Mouse (Mus musculus) heart, adult 2 months (tissue): Measurements from ENCODE around the gene Zfp654.

Experiments
- CTCF ChIP-seq: fragments of 200-600 bp; IDR thresholded peaks from 2 replicates; pipeline ENCODE4 v1.8.1; 2022; ENCODE audit warnings: antibody characterized with exemption, mild to moderate bottlenecking, moderate library complexity
- EP300 ChIP-seq: fragments of 200-500 bp; IDR thresholded peaks from 2 replicates; pipeline ENCODE4 v1.6.1; 2011; ENCODE audit warnings: low read depth, low read length, control low read depth; ENCODE audit not compliant: insufficient read depth
- POLR2A ChIP-seq: fragments of 200-500 bp; IDR thresholded peaks from 2 replicates; pipeline ENCODE4 v1.6.1; 2011; ENCODE audit warnings: mild to moderate bottlenecking, low read depth, low read length, control low read depth; ENCODE audit not compliant: insufficient read depth

DNA sequence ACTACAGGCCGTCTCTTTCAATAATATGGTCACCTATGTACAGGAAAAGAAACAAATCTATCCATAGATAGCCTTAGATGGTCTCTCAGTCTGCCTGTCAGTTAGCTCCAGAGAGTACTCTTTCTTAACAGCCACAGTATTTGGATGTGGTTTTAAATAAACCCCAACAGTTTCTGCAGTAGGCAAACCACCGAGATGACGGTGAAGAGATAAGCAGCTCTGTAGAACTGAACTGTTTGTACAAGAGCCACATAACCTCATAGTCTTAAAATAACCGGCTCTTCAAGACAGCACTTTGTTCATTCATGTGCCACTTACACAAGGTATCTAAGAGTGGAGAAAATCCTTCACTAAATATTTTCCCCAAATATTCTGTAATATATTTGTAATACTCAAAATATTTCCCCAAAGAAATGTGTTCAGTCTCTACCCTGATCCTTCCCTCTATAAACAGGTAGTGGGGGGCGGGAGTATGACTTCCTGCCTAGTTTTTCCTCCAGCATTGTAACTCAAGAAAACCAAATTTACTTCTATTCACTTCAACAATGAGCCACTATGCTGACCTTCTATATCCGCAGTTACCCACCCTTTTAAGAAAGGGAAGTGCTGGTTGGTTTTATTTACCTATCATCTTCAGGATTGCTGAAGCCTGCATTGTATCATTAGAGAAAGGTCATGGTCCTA lies 92.7 kb downstream of the Zfp654 start:
- no peak for TF ChIP-seq POLR2A
- no peak for TF ChIP-seq CTCF
- no peak for TF ChIP-seq EP300
